Mouse (Mus musculus): ENCODE results near the gene Rfesd. TPM values are rescaled to one million over a fixed set of nuclear protein-coding genes. Genes with fewer than 3 reads are reported as not detected.
A peak's percentile ranks its signal among the peaks of the same experiment; 100 is the strongest.

Rfesd gene
- polyA plus RNA-seq, 1 experiment from 2014 or later = 23.4 TPM

DNA sequence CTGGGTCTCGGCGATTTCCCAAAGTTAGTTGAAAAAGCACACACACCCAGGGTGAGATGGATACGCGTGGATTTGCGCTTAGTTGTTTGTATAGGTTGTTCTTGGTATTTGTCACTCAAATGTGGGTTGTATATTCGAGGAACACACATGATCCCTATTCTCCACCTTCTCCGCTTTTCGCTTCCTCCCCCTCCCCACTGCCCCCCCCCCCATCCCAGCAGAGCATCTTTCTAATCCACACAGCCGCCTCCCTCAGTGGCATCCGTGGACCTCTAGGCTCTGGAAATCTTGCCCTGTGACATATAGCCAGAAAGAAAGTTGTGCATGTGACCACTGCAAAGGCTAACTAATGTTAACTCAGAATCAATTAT lies 38.4 kb upstream of the Rfesd start, which contains the start of gene Gpr150:
Gene Gpr150, minus strand, starts transcription at position 101 of the 371 bp plus-strand sequence.
- no peak within 1 kb of the TSS for H3K27ac ChIP-seq (replicated peaks; ENCODE audit: low read depth, low read length)
- H3K4me2 ChIP-seq (ENCODE audit: low read depth, low read length) = peak within 1 kb of the TSS; percentile 74
- ATAC-seq (replicated peaks; ENCODE audit: insufficient number of reproducible peaks, low FRiP score, low TSS enrichment, low read depth) (no peak), DNase-seq (ENCODE audit: low spot score) (no peak)
- H3K9ac ChIP-seq (replicated peaks; ENCODE audit: low read length) = peak within 1 kb of the TSS; percentile 53
- peak within 1 kb of the TSS; percentile 44 for H3K4me3 ChIP-seq (ENCODE audit: low read depth, low read length)
- H3K9me3 ChIP-seq (replicated peaks; ENCODE audit: control insufficient read depth, low read length) = no peaks in the 10 kb centered on the region
- no peaks in the 10 kb centered on the region for H3K36me3 ChIP-seq (replicated peaks; ENCODE audit: control insufficient read depth, insufficient read depth, low read depth, low read length)
- peaks cover 31% of the 10 kb centered on the region for H3K27me3 ChIP-seq (ENCODE audit: control insufficient read depth, insufficient read depth, low read length)
- peaks cover 5% of the 10 kb centered on the region; the same call in 1 of the 2 replicates for H3K4me1 ChIP-seq (ENCODE audit: control insufficient read depth, insufficient read depth, low read length)
- WGBS = 11% methylated on average over 10 of the region's 10 CpGs

DNA sequence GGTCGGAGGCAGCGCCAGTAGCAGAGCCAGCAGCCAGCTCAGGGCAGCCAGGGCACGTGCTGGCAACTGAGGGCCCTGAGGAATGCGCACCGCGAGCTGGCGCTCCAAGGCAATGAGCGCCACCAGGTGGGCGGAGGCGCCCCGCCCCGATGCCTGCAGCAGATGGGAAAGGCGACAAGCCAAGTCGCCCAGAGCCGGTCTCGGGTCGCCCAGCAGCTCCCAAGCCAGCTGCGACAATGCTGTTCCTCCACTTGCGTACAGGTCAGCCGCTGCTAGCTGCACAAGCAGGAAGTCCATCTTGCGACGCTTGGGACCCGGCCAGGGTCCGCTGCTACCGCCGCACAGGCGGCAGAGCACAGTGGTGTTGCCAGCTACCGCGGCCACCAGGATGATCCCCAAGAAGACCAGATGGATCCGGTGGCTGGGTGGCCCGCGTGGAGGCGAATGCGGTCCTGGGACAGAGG lies 37.8 kb upstream of the Rfesd start:
- DNase-seq (ENCODE audit: low spot score) = peak; percentile 79
- peaks cover 31% of the 10 kb centered on the region for H3K27me3 ChIP-seq (ENCODE audit: control insufficient read depth, insufficient read depth, low read length)
- H3K4me3 ChIP-seq (ENCODE audit: low read depth, low read length) = peak overlapping the region; percentile 44
- no peak overlapping the region for H3K27ac ChIP-seq (replicated peaks; ENCODE audit: low read depth, low read length)
- peak; percentile 94 for ATAC-seq (replicated peaks; ENCODE audit: insufficient number of reproducible peaks, low FRiP score, low TSS enrichment, low read depth)
- peak overlapping the region; percentile 53 for H3K9ac ChIP-seq (replicated peaks; ENCODE audit: low read length)
- H3K4me2 ChIP-seq (ENCODE audit: low read depth, low read length) = peak overlapping the region; percentile 74
- WGBS = 0% methylated on average over 34 of the region's 34 CpGs
- H3K4me1 ChIP-seq (ENCODE audit: control insufficient read depth, insufficient read depth, low read length) = peaks cover 5% of the 10 kb centered on the region; the same call in 1 of the 2 replicates
- no peaks in the 10 kb centered on the region for H3K9me3 ChIP-seq (replicated peaks; ENCODE audit: control insufficient read depth, low read length)
- no peaks in the 10 kb centered on the region for H3K36me3 ChIP-seq (replicated peaks; ENCODE audit: control insufficient read depth, insufficient read depth, low read depth, low read length)

DNA sequence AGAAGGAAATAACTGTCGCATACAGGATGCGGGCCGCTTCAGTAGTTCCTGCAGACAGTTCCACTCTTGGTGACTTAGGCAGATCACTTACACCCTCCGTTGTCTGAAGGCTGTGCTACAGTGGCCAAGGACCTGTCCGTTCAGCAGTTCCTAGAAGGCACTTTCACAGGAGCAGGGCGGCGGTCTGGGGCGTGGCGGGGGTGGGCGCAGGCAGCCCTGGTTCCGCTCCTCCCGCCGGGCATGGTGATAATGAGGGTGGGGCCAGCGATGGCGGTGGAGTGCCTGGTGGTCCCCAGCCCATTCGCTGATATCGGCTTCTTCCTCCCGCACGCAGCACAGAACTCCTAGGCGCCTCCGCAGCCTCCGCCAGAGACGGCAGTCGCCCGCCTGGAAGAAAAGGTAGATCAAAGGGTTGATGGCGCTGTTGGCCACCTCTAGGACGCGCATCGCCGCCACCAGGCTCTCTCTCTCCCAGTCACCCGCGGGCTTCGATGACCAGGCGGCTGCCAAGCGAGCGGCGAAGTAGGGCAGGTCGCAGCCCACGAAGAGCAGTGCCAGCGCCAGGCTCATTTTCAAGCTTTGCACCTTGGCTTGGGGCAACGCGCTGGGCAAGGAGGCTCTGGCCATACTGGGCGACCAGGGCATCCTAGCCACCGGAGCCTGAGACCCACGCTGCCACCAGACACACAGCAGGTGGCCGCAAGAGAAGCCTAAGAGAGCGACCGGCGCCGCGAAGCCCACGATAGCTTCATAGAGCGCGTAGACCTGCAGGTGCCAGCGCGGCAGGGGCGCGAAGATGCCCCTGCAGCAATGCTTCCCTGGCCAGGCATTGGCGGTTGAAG lies 37.1 kb upstream of the Rfesd start:
- H3K36me3 ChIP-seq (replicated peaks; ENCODE audit: control insufficient read depth, insufficient read depth, low read depth, low read length) = no peaks in the 10 kb centered on the region
- no peak overlapping the region for H3K27ac ChIP-seq (replicated peaks; ENCODE audit: low read depth, low read length)
- peaks cover 5% of the 10 kb centered on the region; the same call in 1 of the 2 replicates for H3K4me1 ChIP-seq (ENCODE audit: control insufficient read depth, insufficient read depth, low read length)
- peaks cover 31% of the 10 kb centered on the region for H3K27me3 ChIP-seq (ENCODE audit: control insufficient read depth, insufficient read depth, low read length)
- WGBS = 1% methylated on average over 59 of the region's 59 CpGs
- DNase-seq (ENCODE audit: low spot score) (peak; percentile 32), ATAC-seq (replicated peaks; ENCODE audit: insufficient number of reproducible peaks, low FRiP score, low TSS enrichment, low read depth) (peak; percentile 68)
- no peaks in the 10 kb centered on the region for H3K9me3 ChIP-seq (replicated peaks; ENCODE audit: control insufficient read depth, low read length)
- peak overlapping the region; percentile 44 for H3K4me3 ChIP-seq (ENCODE audit: low read depth, low read length)
- peak overlapping the region; percentile 74 for H3K4me2 ChIP-seq (ENCODE audit: low read depth, low read length)
- peak overlapping the region; percentile 53 for H3K9ac ChIP-seq (replicated peaks; ENCODE audit: low read length)

DNA sequence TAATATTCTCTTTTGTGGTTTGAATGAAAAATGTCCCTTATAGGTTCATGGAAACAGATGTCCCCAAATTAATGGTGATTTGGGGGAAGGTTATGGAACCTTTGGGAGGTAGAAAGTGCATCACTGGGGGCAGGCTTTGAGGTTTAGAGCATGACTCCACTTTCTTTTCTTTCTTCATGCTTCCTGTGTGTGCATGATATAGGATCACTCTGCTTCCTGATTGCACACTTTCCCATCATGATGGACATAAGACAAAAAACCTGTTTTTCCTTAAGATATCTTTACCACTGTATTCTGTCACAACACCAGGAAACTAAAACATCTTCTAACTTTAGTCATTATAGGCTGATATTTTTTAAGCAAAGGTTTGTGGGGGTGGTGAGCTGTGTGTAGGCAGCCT lies 26.5 kb upstream of the Rfesd start:
- no peak for DNase-seq (ENCODE audit: low spot score)
- Histone ChIP-seq H3K4me1 (ENCODE audit: control insufficient read depth, insufficient read depth, low read length) (no peaks in the 10 kb centered on the region), H3K9ac (replicated peaks; ENCODE audit: low read length) (no peak overlapping the region), H3K36me3 (replicated peaks; ENCODE audit: control insufficient read depth, insufficient read depth, low read depth, low read length) (no peaks in the 10 kb centered on the region), H3K4me3 (ENCODE audit: low read depth, low read length) (no peak overlapping the region), H3K27me3 (ENCODE audit: control insufficient read depth, insufficient read depth, low read length) (no peaks in the 10 kb centered on the region), H3K27ac (replicated peaks; ENCODE audit: low read depth, low read length) (no peak overlapping the region), H3K9me3 (replicated peaks; ENCODE audit: control insufficient read depth, low read length) (no peaks in the 10 kb centered on the region), H3K4me2 (ENCODE audit: low read depth, low read length) (no peak overlapping the region)
- ATAC-seq (replicated peaks; ENCODE audit: insufficient number of reproducible peaks, low FRiP score, low TSS enrichment, low read depth) = no peak

DNA sequence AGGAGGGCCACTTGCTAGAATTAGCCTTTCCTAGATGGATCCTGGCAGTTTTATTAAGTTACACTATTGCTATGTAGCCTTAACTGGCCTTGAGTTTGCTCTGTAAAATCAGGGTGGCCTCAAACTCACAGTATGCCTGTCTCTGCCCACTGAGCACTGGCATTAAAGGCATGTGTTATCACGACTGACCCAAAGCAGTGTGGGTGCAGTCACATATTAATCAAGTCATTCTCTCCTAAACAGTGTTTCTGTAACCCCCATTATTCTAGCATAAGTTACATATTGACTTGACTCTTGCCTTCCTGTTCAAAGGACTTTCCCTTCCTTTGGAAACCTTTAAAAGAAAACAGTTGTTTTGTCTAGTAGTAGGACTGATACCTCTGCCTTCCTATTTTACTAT lies 23.9 kb upstream of the Rfesd start:
- no peak overlapping the region for H3K4me2 ChIP-seq (ENCODE audit: low read depth, low read length)
- no peak overlapping the region for H3K4me3 ChIP-seq (ENCODE audit: low read depth, low read length)
- H3K4me1 ChIP-seq (ENCODE audit: control insufficient read depth, insufficient read depth, low read length) = no peaks in the 10 kb centered on the region
- no peak overlapping the region for H3K9ac ChIP-seq (replicated peaks; ENCODE audit: low read length)
- H3K27ac ChIP-seq (replicated peaks; ENCODE audit: low read depth, low read length) = no peak overlapping the region
- H3K27me3 ChIP-seq (ENCODE audit: control insufficient read depth, insufficient read depth, low read length) = no peaks in the 10 kb centered on the region
- 78% methylated on average over 1 of the region's 1 CpGs for WGBS
- no peaks in the 10 kb centered on the region for H3K9me3 ChIP-seq (replicated peaks; ENCODE audit: control insufficient read depth, low read length)
- ATAC-seq (replicated peaks; ENCODE audit: insufficient number of reproducible peaks, low FRiP score, low TSS enrichment, low read depth) (no peak), DNase-seq (ENCODE audit: low spot score) (no peak)
- no peaks in the 10 kb centered on the region for H3K36me3 ChIP-seq (replicated peaks; ENCODE audit: control insufficient read depth, insufficient read depth, low read depth, low read length)

DNA sequence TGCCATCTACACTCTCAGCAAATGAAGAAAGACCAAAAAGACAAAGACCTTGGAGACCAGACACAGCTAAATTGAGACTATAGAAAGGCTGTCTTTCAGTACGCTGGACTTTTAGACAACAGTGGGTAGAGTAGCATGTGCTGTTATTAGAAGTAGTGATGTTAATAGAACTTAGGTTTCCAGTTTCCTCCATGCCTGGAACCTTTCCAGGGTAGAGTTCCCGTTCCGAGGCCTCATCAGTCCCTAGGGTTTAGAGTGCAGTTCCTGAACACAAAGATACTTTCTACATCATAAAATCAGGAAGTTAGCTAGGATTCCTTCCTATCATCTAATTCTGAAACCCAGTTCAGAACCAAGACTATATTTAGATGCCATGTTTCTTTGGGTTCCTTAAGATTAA lies 6.1 kb upstream of the Rfesd start:
- no peak for ATAC-seq (replicated peaks; ENCODE audit: insufficient number of reproducible peaks, low FRiP score, low TSS enrichment, low read depth)
- Histone ChIP-seq H3K27me3 (ENCODE audit: control insufficient read depth, insufficient read depth, low read length) (no peaks in the 10 kb centered on the region), H3K4me1 (ENCODE audit: control insufficient read depth, insufficient read depth, low read length) (no peaks in the 10 kb centered on the region), H3K4me3 (ENCODE audit: low read depth, low read length) (no peak overlapping the region), H3K4me2 (ENCODE audit: low read depth, low read length) (no peak overlapping the region), H3K9me3 (replicated peaks; ENCODE audit: control insufficient read depth, low read length) (no peaks in the 10 kb centered on the region), H3K27ac (replicated peaks; ENCODE audit: low read depth, low read length) (no peak overlapping the region), H3K36me3 (replicated peaks; ENCODE audit: control insufficient read depth, insufficient read depth, low read depth, low read length) (no peaks in the 10 kb centered on the region), H3K9ac (replicated peaks; ENCODE audit: low read length) (no peak overlapping the region)
- DNase-seq (ENCODE audit: low spot score) = no peak
- 77% methylated on average over 3 of the region's 3 CpGs for WGBS

DNA sequence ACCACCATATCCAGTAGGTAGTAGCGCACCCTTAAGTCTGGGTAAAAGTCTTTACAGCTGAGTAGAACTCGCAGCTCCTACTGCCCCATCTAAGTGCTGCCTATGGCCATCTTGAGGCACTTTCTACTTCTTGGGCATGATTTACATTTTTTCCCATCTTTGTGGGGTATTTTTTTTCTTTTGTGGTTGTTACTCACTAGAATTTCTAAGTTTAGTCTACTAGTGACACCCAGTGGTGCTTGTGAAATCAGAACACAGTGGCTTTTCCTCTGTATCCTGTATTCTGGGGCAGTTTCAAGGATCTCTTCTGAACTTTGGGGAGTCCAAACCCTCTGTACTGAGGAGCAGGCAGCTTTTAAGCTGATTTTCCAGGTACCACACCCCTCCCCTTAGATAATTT lies 3.3 kb upstream of the Rfesd start:
- 92% methylated on average over 2 of the region's 2 CpGs for WGBS

DNA sequence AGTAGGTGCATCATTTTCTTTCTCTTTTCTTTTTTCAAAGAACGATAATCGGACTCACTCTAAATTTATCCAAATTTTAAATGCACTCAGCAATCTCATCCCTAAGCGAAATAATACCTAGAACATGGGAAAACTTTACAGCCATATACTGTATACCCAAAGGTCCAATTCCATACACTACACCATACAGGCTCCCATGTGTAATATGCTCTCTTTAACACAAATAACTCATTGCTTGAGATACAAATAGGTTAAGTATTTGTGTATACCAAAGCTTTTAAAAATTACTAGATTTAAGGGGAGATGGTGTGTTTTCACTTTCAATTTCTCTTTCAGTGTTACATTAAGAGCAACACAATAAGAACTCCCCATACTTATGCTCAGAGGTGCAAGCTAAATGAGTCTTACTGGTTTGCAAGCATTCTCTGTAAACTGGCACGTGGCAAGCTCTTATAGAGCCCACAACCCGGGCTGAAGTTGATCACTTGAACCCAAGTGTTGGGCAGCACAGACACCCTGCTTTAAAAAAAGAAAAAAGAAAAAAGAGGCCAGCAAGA lies 403 bp upstream of the Rfesd start:
- Histone ChIP-seq H3K27me3 (ENCODE audit: control insufficient read depth, insufficient read depth, low read length) (no peaks in the 10 kb centered on the region), H3K27ac (replicated peaks; ENCODE audit: low read depth, low read length) (no peak overlapping the region), H3K36me3 (replicated peaks; ENCODE audit: control insufficient read depth, insufficient read depth, low read depth, low read length) (no peaks in the 10 kb centered on the region), H3K4me1 (ENCODE audit: control insufficient read depth, insufficient read depth, low read length) (no peaks in the 10 kb centered on the region), H3K9ac (replicated peaks; ENCODE audit: low read length) (no peak overlapping the region), H3K9me3 (replicated peaks; ENCODE audit: control insufficient read depth, low read length) (no peaks in the 10 kb centered on the region), H3K4me3 (ENCODE audit: low read depth, low read length) (peak overlapping the region; percentile 74), H3K4me2 (ENCODE audit: low read depth, low read length) (peak overlapping the region; percentile 21; the same call in 1 of the 2 replicates)
- DNase-seq (ENCODE audit: low spot score) = no peak
- peak; percentile 69 for ATAC-seq (replicated peaks; ENCODE audit: insufficient number of reproducible peaks, low FRiP score, low TSS enrichment, low read depth)
- 47% methylated on average over 5 of the region's 5 CpGs for WGBS

More for the DNA sequence above, 3.3 kb upstream of the Rfesd start:
- ATAC-seq (replicated peaks; ENCODE audit: insufficient number of reproducible peaks, low FRiP score, low TSS enrichment, low read depth) = no peak
- Histone ChIP-seq H3K27ac (replicated peaks; ENCODE audit: low read depth, low read length) (no peak overlapping the region), H3K36me3 (replicated peaks; ENCODE audit: control insufficient read depth, insufficient read depth, low read depth, low read length) (no peaks in the 10 kb centered on the region), H3K4me1 (ENCODE audit: control insufficient read depth, insufficient read depth, low read length) (no peaks in the 10 kb centered on the region), H3K4me3 (ENCODE audit: low read depth, low read length) (no peak overlapping the region), H3K9me3 (replicated peaks; ENCODE audit: control insufficient read depth, low read length) (no peaks in the 10 kb centered on the region), H3K27me3 (ENCODE audit: control insufficient read depth, insufficient read depth, low read length) (no peaks in the 10 kb centered on the region), H3K4me2 (ENCODE audit: low read depth, low read length) (no peak overlapping the region), H3K9ac (replicated peaks; ENCODE audit: low read length) (no peak overlapping the region)
- peak; percentile 4 for DNase-seq (ENCODE audit: low spot score)
